ENCODE assay signal across 9 mouse cellular contexts in the genomic region with DNA sequence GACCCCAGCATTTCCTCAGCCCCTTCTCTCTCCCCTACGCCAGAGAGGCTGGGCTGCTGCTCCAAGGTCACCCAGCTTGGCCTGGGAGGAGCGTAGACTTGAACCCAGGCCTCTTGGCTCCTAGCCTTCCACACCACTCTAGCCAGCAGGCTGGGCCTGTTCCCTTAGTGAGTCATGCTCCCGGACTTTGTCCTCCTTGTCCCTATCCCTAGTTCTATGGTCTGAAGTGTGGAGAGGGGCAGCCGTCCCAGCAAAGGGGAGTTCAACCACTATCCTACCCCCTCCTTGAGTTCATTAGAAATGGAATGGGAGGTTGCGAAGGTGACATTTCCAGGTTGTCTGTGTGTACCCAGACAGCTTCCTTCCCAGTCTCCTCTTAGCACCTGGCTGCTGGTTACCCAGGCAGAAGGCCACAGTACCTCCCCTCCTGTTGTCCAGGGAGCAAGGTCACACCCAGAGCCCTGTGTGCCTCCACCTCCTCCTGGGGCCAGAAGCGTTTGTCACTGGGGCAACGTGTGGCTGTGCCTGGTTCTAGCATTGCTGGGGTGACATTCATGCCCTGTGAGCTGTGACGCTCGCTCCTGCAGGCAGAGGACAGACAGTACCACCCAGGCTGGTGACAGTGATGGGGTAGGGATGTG. TPM values are rescaled to one million over a fixed set of nuclear protein-coding genes. Genes with fewer than 3 reads are reported as not detected.
DNase-seq lines count a peak whose midpoint lies in the region; ATAC-seq and TF ChIP-seq lines count a peak whose summit lies in the region.
"Had no signal": no experiment of that assay in that cellular context is flagged by ENCODE, and none has a peak within 500 bp of the region (broad histone marks: within the 10 kb centered on the region; RNA-seq: fewer than 3 reads in every experiment).

No protein-coding gene starts in this region.

- H3K9ac ChIP-seq in heart, adult 2 months (ENCODE audit: low read depth, low read length) = peak overlapping the region; percentile 3; the same call in 1 of the 2 replicates
- H3K9ac ChIP-seq in hindbrain, embryonic 11.5 days (ENCODE audit: low read depth, low read length) = no peak overlapping the region
- no peak overlapping the region for H3K9ac ChIP-seq in forebrain, postnatal 0 days
- H3K9ac ChIP-seq: lung, embryonic 14.5 days had no signal

- H3K27me3 ChIP-seq in heart, adult 2 months (ENCODE audit: control insufficient read depth, insufficient read depth, low read length) = no peaks in the 10 kb centered on the region
- no peaks in the 10 kb centered on the region for H3K27me3 ChIP-seq in hindbrain, embryonic 11.5 days (ENCODE audit: control insufficient read depth, insufficient read depth, low read length)
- no peaks in the 10 kb centered on the region for H3K27me3 ChIP-seq in forebrain, postnatal 0 days (ENCODE audit: insufficient read depth, low read length)

- TF ChIP-seq POLR2A in heart, adult 2 months (IDR thresholded peaks at IDR 0.05; ENCODE audit: insufficient read depth, low read depth, low read length) = 0 out of 2 replicates have a peak, but pooled peaks have one; percentile 8
- no peak for TF ChIP-seq POLR2A in cortical plate, adult 2 months (IDR thresholded peaks at IDR 0.05; ENCODE audit: extremely low read depth, insufficient read depth, low read length)

- H3K4me2 ChIP-seq in hindbrain, embryonic 11.5 days (replicated peaks; ENCODE audit: low read depth, low read length) = no peak overlapping the region
- no peak overlapping the region for H3K4me2 ChIP-seq in forebrain, postnatal 0 days (ENCODE audit: low read depth)
- H3K4me2 ChIP-seq: lung, embryonic 14.5 days had no signal

- no peaks in the 10 kb centered on the region for H3K9me3 ChIP-seq in hindbrain, embryonic 11.5 days (ENCODE audit: control insufficient read depth, low read length)
- no peaks in the 10 kb centered on the region for H3K9me3 ChIP-seq in forebrain, postnatal 0 days (ENCODE audit: low read length)

- TF ChIP-seq CTCF in heart, adult 2 months (IDR thresholded peaks at IDR 0.05) = no peak
- TF ChIP-seq CTCF in cortical plate, adult 2 months (IDR thresholded peaks at IDR 0.05; ENCODE audit: extremely low read depth, insufficient read depth, low read length) = no peak
- TF ChIP-seq CTCF in forebrain, postnatal 0 days (IDR thresholded peaks at IDR 0.05; ENCODE audit: low read depth) = no peak

- intact Hi-C loops in heart, adult 2 months (cut with DNase I) = no loop called here
- intact Hi-C loops in heart, postnatal 14 days (cut with DNase I) = no loop called here

- peaks cover 49% of the 10 kb centered on the region for H3K4me1 ChIP-seq in heart, adult 2 months (ENCODE audit: control insufficient read depth, insufficient read depth, low read length)
- H3K4me1 ChIP-seq in cortical plate, adult 2 months (ENCODE audit: control insufficient read depth, insufficient read depth, low read length) = peaks cover 47% of the 10 kb centered on the region
- peaks cover 43% of the 10 kb centered on the region for H3K4me1 ChIP-seq in hindbrain, embryonic 11.5 days (replicated peaks; ENCODE audit: control insufficient read depth, insufficient read depth, low read length)
- peaks cover 46% of the 10 kb centered on the region for H3K4me1 ChIP-seq in forebrain, postnatal 0 days (ENCODE audit: insufficient read depth)

- no peaks in the 10 kb centered on the region for H3K36me3 ChIP-seq in heart, adult 2 months (ENCODE audit: control insufficient read depth, insufficient read depth, low read length)
- no peaks in the 10 kb centered on the region for H3K36me3 ChIP-seq in hindbrain, embryonic 11.5 days (ENCODE audit: control insufficient read depth, insufficient read depth, low read length)
- H3K36me3 ChIP-seq in forebrain, postnatal 0 days (ENCODE audit: insufficient read depth) = peaks cover 6% of the 10 kb centered on the region; the same call in 1 of the 2 replicates

- no peaks in the 10 kb centered on the region; the same call in 1 of the 2 replicates for H3K79me2 ChIP-seq in heart, adult 2 months (replicated peaks; ENCODE audit: control insufficient read depth, insufficient read depth, low read length)

- peak; percentile 71 to 75 for DNase-seq in heart, adult 2 months
- no peak for DNase-seq in heart, postnatal 14 days
- no peak for DNase-seq in hindbrain, embryonic 11.5 days (ENCODE audit: low spot score)
- peak; percentile 56 for DNase-seq in large intestine, adult 2 months (ENCODE audit: low read depth, low spot score)
- no peak for DNase-seq in forebrain, postnatal 0 days
- DNase-seq in urinary bladder, postnatal 10 days (ENCODE audit: low spot score) = no peak
- DNase-seq in ovary, postnatal 14 days (ENCODE audit: low spot score) = no peak
- DNase-seq: lung, embryonic 14.5 days had no signal

- TF ChIP-seq EP300 in heart, adult 2 months (IDR thresholded peaks at IDR 0.05; ENCODE audit: insufficient read depth, low read depth, low read length) = 0 out of 2 replicates have a peak, but pooled peaks have one; percentile 26

- 35% methylated on average over 9 of the region's 9 CpGs for WGBS in heart, adult 2 months
- 69% methylated on average over 9 of the region's 9 CpGs for WGBS in hindbrain, embryonic 11.5 days
- WGBS in large intestine, adult 2 months = 41% methylated on average over 9 of the region's 9 CpGs
- WGBS in forebrain, postnatal 0 days = 66% methylated on average over 9 of the region's 9 CpGs

- no peak for ATAC-seq in hindbrain, embryonic 11.5 days (ENCODE audit: low FRiP score)
- no peak for ATAC-seq in forebrain, postnatal 0 days

- no peak overlapping the region; the same call in 1 of the 2 replicates for H3K4me3 ChIP-seq in heart, adult 2 months
- H3K4me3 ChIP-seq in cortical plate, adult 2 months (ENCODE audit: insufficient read depth, low read length) = no peak overlapping the region
- H3K4me3 ChIP-seq in hindbrain, embryonic 11.5 days (ENCODE audit: low read depth, low read length) = no peak overlapping the region
- no peak overlapping the region for H3K4me3 ChIP-seq in forebrain, postnatal 0 days (ENCODE audit: low read depth, low read length)

- H3K27ac ChIP-seq in heart, adult 2 months = peak overlapping the region; percentile 90
- H3K27ac ChIP-seq in cortical plate, adult 2 months (ENCODE audit: insufficient read depth, low read length) = 0 out of 2 replicates have a peak overlapping the region, but pooled peaks have one; percentile 25
- H3K27ac ChIP-seq in hindbrain, embryonic 11.5 days (ENCODE audit: low read depth, low read length) = 0 out of 2 replicates have a peak overlapping the region, but pooled peaks have one; percentile 20
- H3K27ac ChIP-seq in forebrain, postnatal 0 days (ENCODE audit: low read depth, low read length) = no peak overlapping the region

RNA-seq across cellular contexts. Expression of a gene that starts 39.3 kb away (rescaled TPM):
- 10 to 100 TPM; 42.6 to 50.9 TPM for total RNA-seq in heart, adult 2 months (2021)
- polyA plus RNA-seq in heart, adult 2 months (2012; rRNA removed) = 19.5 and 21.8 TPM in 2 replicates
- 10 to 100 TPM; 55.2 to 59.1 TPM for total RNA-seq in heart, postnatal 14 days (2021)
- 23.8 and 26.4 TPM in 2 replicates for polyA plus RNA-seq in cortical plate, adult 2 months (2012; rRNA removed)
- 6.8 and 9.0 TPM in 2 replicates for polyA plus RNA-seq in hindbrain, embryonic 11.5 days (2014; fragmentation: Nextera tagmentation; extraction: Ambion mirVana)
- polyA plus RNA-seq in large intestine, adult 2 months (2012; rRNA removed) = 9.5 and 9.8 TPM in 2 replicates
- 56.7 and 82.4 TPM in 2 replicates for total RNA-seq in forebrain, postnatal 0 days (2014; rRNA removed)
- 7.6 and 8.4 TPM in 2 replicates for polyA plus RNA-seq in forebrain, postnatal 0 days (2015; fragmentation: Nextera tagmentation; extraction: Ambion mirVana)

Comparison
In these comparisons a context has a peak if more than half of its experiments do, and no peak if none do; other contexts are left out.
1. DNase-seq: peak in heart, adult 2 months (2 of 2) and large intestine, adult 2 months (single experiment); none in heart, postnatal 14 days (0 of 2), hindbrain, embryonic 11.5 days (single experiment), forebrain, postnatal 0 days (single experiment), urinary bladder, postnatal 10 days (single experiment) and ovary, postnatal 14 days (single experiment).